Mouse (Mus musculus): Measurements from ENCODE around the gene Gm10719. TPM values are rescaled to one million over a fixed set of nuclear protein-coding genes. Genes with fewer than 3 reads are reported as not detected.
"Not testable (repeated sequence)": the region's sequence is repeated elsewhere in the genome, so short reads cannot be mapped to it uniquely, and the experiment has no call there.

Gm10719 gene
- polyA plus RNA-seq, 1 experiment from 2014 or later, result 1.2 TPM

DNA sequence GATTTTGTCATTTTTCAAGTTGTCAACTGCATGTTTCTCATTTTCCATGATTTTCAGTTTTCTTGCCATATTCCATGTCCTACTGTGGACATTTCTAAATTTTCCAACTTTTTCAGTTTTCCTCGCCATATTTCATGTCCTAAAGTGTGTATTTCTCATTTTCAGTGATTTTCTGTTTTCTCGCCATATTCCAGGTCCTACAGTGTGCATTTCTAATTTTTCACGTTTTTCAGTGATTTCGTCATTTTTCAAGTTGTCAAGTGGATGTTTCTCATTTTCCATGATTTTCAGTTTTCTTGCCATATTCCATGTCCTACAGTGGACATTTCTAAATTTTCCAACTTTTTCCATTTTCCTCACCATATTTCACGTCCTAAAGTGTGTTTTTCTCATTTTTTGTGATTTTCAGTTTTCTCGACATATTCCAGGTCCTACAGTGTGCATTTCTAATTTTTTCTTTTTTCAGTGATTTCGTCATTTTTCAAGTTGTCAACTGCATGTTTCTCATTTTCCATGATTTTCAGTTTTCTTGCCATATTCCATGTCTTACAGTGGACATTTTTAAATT lies 5.1 kb upstream of the Gm10719 start:
- WGBS, result 84% methylated on average over 2 of the region's 7 CpGs
- not testable (repeated sequence) for H3K9me3 ChIP-seq (replicated peaks; ENCODE audit: control insufficient read depth, low read length); H3K4me1 ChIP-seq (ENCODE audit: control insufficient read depth, insufficient read depth, low read length); H3K27ac ChIP-seq (ENCODE audit: low read length); ATAC-seq (replicated peaks; ENCODE audit: extremely low read depth, insufficient read depth, low FRiP score); H3K4me2 ChIP-seq (ENCODE audit: low read depth, low read length); H3K36me3 ChIP-seq (ENCODE audit: control insufficient read depth, insufficient read depth); H3K9ac ChIP-seq (ENCODE audit: low read length); H3K4me3 ChIP-seq (ENCODE audit: low read length); H3K27me3 ChIP-seq (ENCODE audit: control insufficient read depth, insufficient read depth, low read length)

DNA sequence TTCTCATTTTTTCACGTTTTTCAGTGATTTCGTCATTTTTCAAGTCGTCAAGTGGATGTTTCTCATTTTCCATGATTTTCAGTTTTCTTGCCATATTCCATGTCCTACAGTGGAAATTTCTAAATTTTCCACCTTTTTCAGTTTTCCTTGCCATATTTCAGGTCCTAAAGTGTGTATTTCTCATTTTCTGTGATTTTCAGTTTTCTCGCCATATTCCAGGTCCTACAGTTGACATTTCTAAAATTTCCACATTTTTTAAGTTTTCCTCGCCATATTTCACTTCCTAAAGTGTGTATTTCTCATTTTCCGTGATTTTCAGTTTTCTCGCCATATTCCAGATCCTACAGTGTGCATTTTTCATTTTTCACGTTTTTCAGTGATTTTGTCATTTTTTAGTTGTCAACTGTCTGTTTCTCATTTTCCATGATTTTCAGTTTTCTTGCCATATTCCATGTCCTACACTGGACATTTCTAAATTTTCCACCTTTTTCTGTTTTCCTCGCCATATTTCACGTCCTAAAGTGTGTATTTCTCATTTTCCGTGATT lies 4.4 kb upstream of the Gm10719 start, which contains the start of gene Gm10721:
Gene Gm10721 (plus strand): TSS at position 408 of the 547 bp plus-strand sequence.
- 0 out of 2 replicates have a peak, but pooled peaks have one; percentile 17 for ATAC-seq (replicated peaks; ENCODE audit: extremely low read depth, insufficient read depth, low FRiP score)
- not testable (repeated sequence) for H3K9me3 ChIP-seq (replicated peaks; ENCODE audit: control insufficient read depth, low read length); H3K27me3 ChIP-seq (ENCODE audit: control insufficient read depth, insufficient read depth, low read length); H3K4me1 ChIP-seq (ENCODE audit: control insufficient read depth, insufficient read depth, low read length); H3K4me3 ChIP-seq (ENCODE audit: low read length); H3K9ac ChIP-seq (ENCODE audit: low read length); H3K36me3 ChIP-seq (ENCODE audit: control insufficient read depth, insufficient read depth); H3K4me2 ChIP-seq (ENCODE audit: low read depth, low read length); H3K27ac ChIP-seq (ENCODE audit: low read length)
- WGBS, result no CpG with 5 or more reads among the region's 11 CpGs

GRCm38 (mm10) chr9:3015354-3015753 lies 1.9 kb upstream of the Gm10719 start, which contains the start of gene Gm10720:
Gene Gm10720, plus strand, starts transcription at chr9:3015654.
- 50% methylated on average over 4 of the region's 9 CpGs for WGBS
- not testable (repeated sequence) for H3K4me3 ChIP-seq (ENCODE audit: low read length); H3K36me3 ChIP-seq (ENCODE audit: control insufficient read depth, insufficient read depth); H3K27ac ChIP-seq (ENCODE audit: low read length); H3K9ac ChIP-seq (ENCODE audit: low read length); H3K27me3 ChIP-seq (ENCODE audit: control insufficient read depth, insufficient read depth, low read length); H3K4me2 ChIP-seq (ENCODE audit: low read depth, low read length); H3K4me1 ChIP-seq (ENCODE audit: control insufficient read depth, insufficient read depth, low read length); ATAC-seq (replicated peaks; ENCODE audit: extremely low read depth, insufficient read depth, low FRiP score); H3K9me3 ChIP-seq (replicated peaks; ENCODE audit: control insufficient read depth, low read length)

DNA sequence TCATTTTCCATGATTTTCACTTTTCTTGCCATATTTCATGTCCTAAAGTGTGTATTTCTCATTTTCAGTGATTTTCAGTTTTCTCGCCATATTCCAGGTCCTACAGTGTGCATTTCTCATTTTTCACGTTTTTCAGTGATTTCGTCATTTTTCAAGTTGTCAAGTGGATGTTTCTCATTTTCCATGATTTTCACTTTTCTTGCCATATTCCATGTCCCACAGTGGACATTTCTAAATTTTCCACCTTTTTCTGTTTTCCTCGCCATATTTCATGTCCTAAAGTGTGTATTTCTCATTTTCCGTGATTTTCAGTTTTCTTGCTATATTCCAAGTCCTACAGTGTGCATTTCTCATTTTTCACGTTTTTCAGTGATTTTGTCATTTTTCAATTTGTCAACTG lies 1.3 kb upstream of the Gm10719 start:
- not testable (repeated sequence) for H3K4me1 ChIP-seq (ENCODE audit: control insufficient read depth, insufficient read depth, low read length); H3K4me2 ChIP-seq (ENCODE audit: low read depth, low read length); ATAC-seq (replicated peaks; ENCODE audit: extremely low read depth, insufficient read depth, low FRiP score); H3K4me3 ChIP-seq (ENCODE audit: low read length); H3K9ac ChIP-seq (ENCODE audit: low read length); H3K27me3 ChIP-seq (ENCODE audit: control insufficient read depth, insufficient read depth, low read length); H3K36me3 ChIP-seq (ENCODE audit: control insufficient read depth, insufficient read depth); H3K9me3 ChIP-seq (replicated peaks; ENCODE audit: control insufficient read depth, low read length); H3K27ac ChIP-seq (ENCODE audit: low read length)
- 68% methylated on average over 4 of the region's 6 CpGs for WGBS

- H3K4me1 ChIP-seq (ENCODE audit: control insufficient read depth, insufficient read depth, low read length); ATAC-seq (replicated peaks; ENCODE audit: extremely low read depth, insufficient read depth, low FRiP score); H3K9ac ChIP-seq (ENCODE audit: low read length); H3K27me3 ChIP-seq (ENCODE audit: control insufficient read depth, insufficient read depth, low read length); H3K9me3 ChIP-seq (replicated peaks; ENCODE audit: control insufficient read depth, low read length); H3K4me3 ChIP-seq (ENCODE audit: low read length); H3K4me2 ChIP-seq (ENCODE audit: low read depth, low read length); H3K27ac ChIP-seq (ENCODE audit: low read length); H3K36me3 ChIP-seq (ENCODE audit: control insufficient read depth, insufficient read depth): not testable (repeated sequence)
- WGBS, result 60% methylated on average over 9 of the region's 9 CpGs
These were observed 1.7 kb downstream of the Gm10719 start for GRCm38 (mm10) chr9:3018944-3019343.

DNA sequence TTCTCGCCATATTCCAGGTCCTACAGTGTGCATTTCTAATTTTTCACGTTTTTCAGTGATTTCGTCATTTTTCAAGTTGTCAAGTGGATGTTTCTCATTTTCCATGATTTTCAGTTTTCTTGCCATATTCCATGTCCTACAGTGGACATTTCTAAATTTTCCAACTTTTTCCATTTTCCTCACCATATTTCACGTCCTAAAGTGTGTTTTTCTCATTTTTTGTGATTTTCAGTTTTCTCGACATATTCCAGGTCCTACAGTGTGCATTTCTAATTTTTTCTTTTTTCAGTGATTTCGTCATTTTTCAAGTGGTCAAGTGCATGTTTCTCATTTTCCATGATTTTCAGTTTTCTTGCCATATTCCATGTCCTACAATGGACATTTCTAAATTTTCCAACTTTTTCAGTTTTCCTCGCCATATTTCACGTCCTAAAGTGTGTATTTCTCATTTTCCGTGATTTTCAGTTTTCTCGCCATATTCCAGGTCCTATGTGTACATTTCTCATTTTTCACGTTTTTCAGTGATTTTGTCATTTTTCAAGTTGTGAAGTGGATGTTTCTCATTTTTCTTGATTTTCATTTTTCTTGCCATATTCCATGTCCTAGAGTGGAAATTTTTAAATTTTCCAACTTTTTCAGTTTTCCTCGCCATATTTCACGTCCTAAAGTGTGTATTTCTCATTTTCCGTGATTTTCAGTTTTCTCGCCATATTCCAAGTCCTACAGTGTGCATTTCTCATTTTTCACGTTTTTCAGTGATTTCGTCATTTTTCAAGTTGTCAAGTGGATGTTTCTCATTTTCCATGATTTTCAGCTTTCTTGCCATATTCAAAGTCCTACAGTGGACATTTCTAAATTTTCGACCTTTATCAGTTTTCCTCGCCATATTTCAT lies 2.9 kb downstream of the Gm10719 start:
- H3K27me3 ChIP-seq (ENCODE audit: control insufficient read depth, insufficient read depth, low read length); H3K4me3 ChIP-seq (ENCODE audit: low read length); H3K9me3 ChIP-seq (replicated peaks; ENCODE audit: control insufficient read depth, low read length); H3K9ac ChIP-seq (ENCODE audit: low read length); ATAC-seq (replicated peaks; ENCODE audit: extremely low read depth, insufficient read depth, low FRiP score); H3K4me2 ChIP-seq (ENCODE audit: low read depth, low read length); H3K36me3 ChIP-seq (ENCODE audit: control insufficient read depth, insufficient read depth); H3K27ac ChIP-seq (ENCODE audit: low read length); H3K4me1 ChIP-seq (ENCODE audit: control insufficient read depth, insufficient read depth, low read length): not testable (repeated sequence)
- 77% methylated on average over 11 of the region's 19 CpGs for WGBS

- not testable (repeated sequence) for H3K27me3 ChIP-seq (ENCODE audit: control insufficient read depth, insufficient read depth, low read length); H3K9ac ChIP-seq (ENCODE audit: low read length); H3K4me2 ChIP-seq (ENCODE audit: low read depth, low read length); H3K9me3 ChIP-seq (replicated peaks; ENCODE audit: control insufficient read depth, low read length); H3K4me1 ChIP-seq (ENCODE audit: control insufficient read depth, insufficient read depth, low read length); H3K4me3 ChIP-seq (ENCODE audit: low read length); H3K36me3 ChIP-seq (ENCODE audit: control insufficient read depth, insufficient read depth); H3K27ac ChIP-seq (ENCODE audit: low read length); ATAC-seq (replicated peaks; ENCODE audit: extremely low read depth, insufficient read depth, low FRiP score)
- 67% methylated on average over 9 of the region's 13 CpGs for WGBS
These were observed 5.3 kb downstream of the Gm10719 start for GRCm38 (mm10) chr9:3022316-3023008.

DNA sequence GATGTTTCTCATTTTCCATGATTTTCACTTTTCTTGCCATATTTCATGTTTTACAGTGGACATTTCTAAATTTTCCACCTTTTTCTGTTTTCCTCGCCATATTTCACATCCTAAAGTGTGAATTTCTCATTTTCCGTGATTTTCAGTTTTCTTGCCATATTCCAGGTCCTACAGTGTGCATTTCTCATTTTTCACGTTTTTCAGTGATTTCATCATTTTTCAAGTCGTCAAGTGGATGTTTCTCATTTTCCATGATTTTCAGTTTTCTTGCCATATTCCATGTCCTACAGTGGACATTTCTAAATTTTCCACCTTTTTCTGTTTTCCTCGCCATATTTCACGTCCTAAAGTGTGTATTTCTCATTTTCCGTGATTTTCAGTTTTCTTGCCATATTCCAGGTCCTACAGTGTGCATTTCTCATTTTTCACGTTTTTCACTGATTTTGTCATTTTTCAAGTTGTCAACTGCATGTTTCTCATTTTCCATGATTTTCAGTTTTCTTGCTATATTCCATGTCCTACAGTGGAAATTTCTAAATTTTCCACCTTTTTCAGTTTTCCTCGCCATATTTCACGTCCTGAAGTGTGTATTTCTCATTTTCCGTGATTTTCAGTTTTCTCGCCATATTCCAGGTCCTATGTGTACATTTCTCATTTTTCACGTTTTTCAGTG lies 6.2 kb downstream of the Gm10719 start, which contains the start of gene Gm10718:
Gene Gm10718 (plus strand): TSS at position 236 of the 673 bp plus-strand sequence.
- 72% methylated on average over 9 of the region's 13 CpGs for WGBS
- H3K9ac ChIP-seq (ENCODE audit: low read length); H3K4me3 ChIP-seq (ENCODE audit: low read length); H3K4me1 ChIP-seq (ENCODE audit: control insufficient read depth, insufficient read depth, low read length); H3K4me2 ChIP-seq (ENCODE audit: low read depth, low read length); H3K27me3 ChIP-seq (ENCODE audit: control insufficient read depth, insufficient read depth, low read length); ATAC-seq (replicated peaks; ENCODE audit: extremely low read depth, insufficient read depth, low FRiP score); H3K27ac ChIP-seq (ENCODE audit: low read length); H3K36me3 ChIP-seq (ENCODE audit: control insufficient read depth, insufficient read depth); H3K9me3 ChIP-seq (replicated peaks; ENCODE audit: control insufficient read depth, low read length): not testable (repeated sequence)
